Mouse (Mus musculus): ENCODE data around the gene Pla1a. TPM values are rescaled to one million over a fixed set of nuclear protein-coding genes. Genes with fewer than 3 reads are reported as not detected.

Gene Pla1a
- polyA plus RNA-seq, 1 experiment from 2014 or later: 0.32 TPM

DNA sequence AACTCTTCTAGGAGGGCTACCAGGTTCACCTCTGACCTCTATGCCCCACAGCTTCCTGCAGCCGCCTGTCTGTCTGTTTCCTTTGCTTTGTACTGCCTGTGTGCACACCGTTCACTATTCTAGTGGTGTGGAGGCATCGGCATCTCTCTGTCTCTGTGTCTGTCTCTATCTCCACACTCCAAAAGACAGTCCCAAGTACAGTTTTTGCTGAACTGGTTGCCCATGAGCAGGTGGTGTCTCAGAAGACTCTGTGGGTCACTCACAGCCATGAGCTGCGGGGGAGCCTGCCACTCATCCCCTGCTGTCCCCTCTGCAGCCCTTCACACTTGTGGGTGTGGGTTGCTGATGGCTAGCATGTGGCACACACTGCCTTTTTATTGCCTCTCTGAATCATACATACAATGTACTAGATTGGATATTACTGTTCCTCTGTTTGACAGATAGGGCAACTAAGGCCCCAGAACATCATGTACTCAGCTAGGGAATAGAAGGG, 62.9 kb downstream of the Pla1a start:
- no peak overlapping the region for H3K4me3 ChIP-seq (replicated peaks; ENCODE audit: low read length)
- no peaks in the 10 kb centered on the region for H3K36me3 ChIP-seq (replicated peaks; ENCODE audit: control insufficient read depth, insufficient read depth)
- ATAC-seq (ENCODE audit: low FRiP score) (no peak), DNase-seq (ENCODE audit: low spot score) (no peak)
- H3K9ac ChIP-seq: no peak overlapping the region
- no peaks in the 10 kb centered on the region for H3K27me3 ChIP-seq (ENCODE audit: control insufficient read depth, insufficient read depth, low read length)
- no peak overlapping the region for H3K4me2 ChIP-seq (replicated peaks)
- no peak overlapping the region for H3K27ac ChIP-seq
- H3K4me1 ChIP-seq (replicated peaks; ENCODE audit: control insufficient read depth, insufficient read depth, low read length): no peaks in the 10 kb centered on the region
- WGBS: 80% methylated on average over 4 of the region's 4 CpGs
- no peaks in the 10 kb centered on the region for H3K9me3 ChIP-seq (ENCODE audit: control insufficient read depth, low read length)

DNA sequence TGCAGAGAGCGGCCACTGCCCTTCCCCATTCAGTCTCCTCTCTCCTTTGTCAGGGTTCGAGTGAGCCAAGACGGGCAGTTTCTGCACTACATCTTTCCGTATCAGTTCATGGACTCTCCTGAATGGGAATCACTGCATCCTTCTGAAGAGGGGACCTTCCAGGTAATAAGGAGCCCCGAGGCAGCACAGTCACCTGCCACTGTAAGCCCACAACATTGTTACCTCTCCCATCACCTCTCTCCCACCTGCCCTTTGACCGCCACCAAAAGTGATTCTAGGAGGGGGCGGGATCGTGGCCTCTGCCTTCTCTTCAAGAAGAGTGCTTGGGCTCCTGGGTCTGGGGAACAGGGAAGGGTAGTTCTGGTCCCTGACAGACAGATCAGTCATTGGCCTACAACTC, 63.5 kb downstream of the Pla1a start:
- Histone ChIP-seq H3K4me2 (replicated peaks) (no peak overlapping the region), H3K36me3 (replicated peaks; ENCODE audit: control insufficient read depth, insufficient read depth) (no peaks in the 10 kb centered on the region), H3K9me3 (ENCODE audit: control insufficient read depth, low read length) (no peaks in the 10 kb centered on the region), H3K27ac (no peak overlapping the region), H3K9ac (no peak overlapping the region), H3K4me3 (replicated peaks; ENCODE audit: low read length) (no peak overlapping the region), H3K4me1 (replicated peaks; ENCODE audit: control insufficient read depth, insufficient read depth, low read length) (no peaks in the 10 kb centered on the region), H3K27me3 (ENCODE audit: control insufficient read depth, insufficient read depth, low read length) (no peaks in the 10 kb centered on the region)
- ATAC-seq (ENCODE audit: low FRiP score): no peak
- DNase-seq (ENCODE audit: low spot score): no peak
- 90% methylated on average over 8 of the region's 8 CpGs for WGBS

DNA sequence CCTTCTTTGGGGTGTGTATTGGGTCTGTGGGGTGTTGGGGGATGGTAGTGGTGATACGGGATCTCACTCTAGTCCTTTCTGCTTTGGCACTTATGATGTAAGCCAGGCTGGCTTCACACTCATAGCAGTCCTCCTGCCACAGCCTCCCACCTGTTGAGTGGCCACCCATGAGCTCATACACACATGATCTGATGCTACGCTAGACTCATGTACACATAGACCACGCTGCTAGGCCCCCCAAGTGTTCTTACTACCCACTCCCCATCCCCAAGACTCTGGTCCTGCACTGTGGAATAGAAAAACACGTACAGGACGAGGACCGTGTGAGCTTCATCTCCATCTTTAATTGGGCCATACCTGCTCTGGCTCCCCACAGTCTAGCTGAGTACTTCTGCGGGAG, 63.9 kb downstream of the Pla1a start:
- Histone ChIP-seq H3K36me3 (replicated peaks; ENCODE audit: control insufficient read depth, insufficient read depth) (no peaks in the 10 kb centered on the region), H3K9me3 (ENCODE audit: control insufficient read depth, low read length) (no peaks in the 10 kb centered on the region), H3K27ac (no peak overlapping the region), H3K4me1 (replicated peaks; ENCODE audit: control insufficient read depth, insufficient read depth, low read length) (no peaks in the 10 kb centered on the region), H3K27me3 (ENCODE audit: control insufficient read depth, insufficient read depth, low read length) (no peaks in the 10 kb centered on the region), H3K4me2 (replicated peaks) (no peak overlapping the region), H3K9ac (no peak overlapping the region), H3K4me3 (replicated peaks; ENCODE audit: low read length) (no peak overlapping the region)
- DNase-seq (ENCODE audit: low spot score) (no peak), ATAC-seq (ENCODE audit: low FRiP score) (no peak)
- WGBS: 91% methylated on average over 7 of the region's 7 CpGs

DNA sequence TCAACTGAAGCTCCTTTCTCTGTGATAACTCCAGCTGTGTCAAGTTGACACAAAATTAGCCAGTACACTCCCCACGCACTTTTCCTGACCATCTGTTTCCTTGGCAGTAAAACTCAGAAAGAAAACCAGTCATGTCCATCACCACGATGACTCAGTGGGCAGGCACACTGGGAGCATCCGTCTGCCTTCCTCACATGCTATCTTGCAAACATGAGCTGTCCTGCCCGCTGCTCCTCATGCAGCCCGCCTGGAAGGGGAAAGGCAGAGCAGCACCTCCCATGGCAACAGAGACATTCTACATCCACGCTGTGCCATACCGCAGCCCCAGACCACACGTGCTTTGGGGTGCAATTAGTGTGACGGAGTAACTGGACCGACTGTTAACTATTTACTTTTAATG, 64.6 kb downstream of the Pla1a start:
- Histone ChIP-seq H3K27me3 (ENCODE audit: control insufficient read depth, insufficient read depth, low read length) (no peaks in the 10 kb centered on the region), H3K9me3 (ENCODE audit: control insufficient read depth, low read length) (no peaks in the 10 kb centered on the region), H3K4me2 (replicated peaks) (no peak overlapping the region), H3K36me3 (replicated peaks; ENCODE audit: control insufficient read depth, insufficient read depth) (no peaks in the 10 kb centered on the region), H3K4me3 (replicated peaks; ENCODE audit: low read length) (no peak overlapping the region), H3K27ac (no peak overlapping the region), H3K4me1 (replicated peaks; ENCODE audit: control insufficient read depth, insufficient read depth, low read length) (no peaks in the 10 kb centered on the region), H3K9ac (no peak overlapping the region)
- ATAC-seq (ENCODE audit: low FRiP score) (no peak), DNase-seq (ENCODE audit: low spot score) (no peak)
- 58% methylated on average over 10 of the region's 10 CpGs for WGBS

DNA sequence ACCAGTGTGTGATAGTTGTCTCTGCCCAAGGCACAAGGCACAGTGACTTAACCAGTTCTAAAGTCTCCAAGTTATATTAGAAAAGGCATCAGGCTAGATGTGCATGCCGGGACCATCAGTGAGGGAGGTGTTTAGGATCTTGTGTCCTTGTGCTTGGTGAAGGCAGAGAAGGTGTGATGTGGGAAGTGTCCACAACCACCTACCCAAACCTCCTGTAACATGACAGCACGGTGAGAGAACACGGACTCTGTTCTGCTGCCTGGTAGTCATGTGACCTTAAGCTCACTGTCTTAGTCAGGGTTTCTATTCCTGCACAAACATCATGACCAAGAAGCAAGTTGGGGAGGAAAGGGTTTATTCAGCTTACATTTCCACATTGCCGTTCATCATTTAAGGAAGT, 66.7 kb downstream of the Pla1a start:
- Histone ChIP-seq H3K4me2 (replicated peaks) (no peak overlapping the region), H3K9me3 (ENCODE audit: control insufficient read depth, low read length) (no peaks in the 10 kb centered on the region), H3K36me3 (replicated peaks; ENCODE audit: control insufficient read depth, insufficient read depth) (no peaks in the 10 kb centered on the region), H3K9ac (no peak overlapping the region), H3K27me3 (ENCODE audit: control insufficient read depth, insufficient read depth, low read length) (no peaks in the 10 kb centered on the region), H3K4me1 (replicated peaks; ENCODE audit: control insufficient read depth, insufficient read depth, low read length) (no peaks in the 10 kb centered on the region), H3K27ac (no peak overlapping the region), H3K4me3 (replicated peaks; ENCODE audit: low read length) (no peak overlapping the region)
- DNase-seq (ENCODE audit: low spot score) (no peak), ATAC-seq (ENCODE audit: low FRiP score) (no peak)
- 86% methylated on average over 4 of the region's 4 CpGs for WGBS

DNA sequence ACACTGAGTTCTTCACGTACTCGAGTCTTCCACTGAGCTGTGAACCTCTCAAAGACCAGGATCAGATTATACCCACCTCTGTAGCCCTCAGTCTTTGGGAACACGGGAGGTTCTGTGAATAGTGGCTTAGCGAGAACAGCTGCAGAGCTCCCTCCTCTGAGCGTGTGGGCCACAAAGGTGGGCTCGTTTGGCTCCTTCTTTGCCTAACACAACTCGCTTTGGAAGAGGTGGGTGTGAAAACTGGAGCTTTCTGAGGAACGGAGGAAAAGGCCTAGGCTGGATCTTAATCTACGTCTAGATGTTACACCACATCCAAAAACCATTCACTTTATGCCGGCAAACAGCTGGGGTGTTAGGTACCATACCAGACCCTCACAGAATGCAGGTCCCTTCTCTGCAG, 67.6 kb downstream of the Pla1a start:
- Histone ChIP-seq H3K4me2 (replicated peaks) (no peak overlapping the region), H3K9me3 (ENCODE audit: control insufficient read depth, low read length) (no peaks in the 10 kb centered on the region), H3K27me3 (ENCODE audit: control insufficient read depth, insufficient read depth, low read length) (no peaks in the 10 kb centered on the region), H3K4me1 (replicated peaks; ENCODE audit: control insufficient read depth, insufficient read depth, low read length) (no peaks in the 10 kb centered on the region), H3K9ac (no peak overlapping the region), H3K27ac (no peak overlapping the region), H3K36me3 (replicated peaks; ENCODE audit: control insufficient read depth, insufficient read depth) (no peaks in the 10 kb centered on the region), H3K4me3 (replicated peaks; ENCODE audit: low read length) (no peak overlapping the region)
- 88% methylated on average over 10 of the region's 10 CpGs for WGBS
- no peak for ATAC-seq (ENCODE audit: low FRiP score)
- DNase-seq (ENCODE audit: low spot score): no peak

DNA sequence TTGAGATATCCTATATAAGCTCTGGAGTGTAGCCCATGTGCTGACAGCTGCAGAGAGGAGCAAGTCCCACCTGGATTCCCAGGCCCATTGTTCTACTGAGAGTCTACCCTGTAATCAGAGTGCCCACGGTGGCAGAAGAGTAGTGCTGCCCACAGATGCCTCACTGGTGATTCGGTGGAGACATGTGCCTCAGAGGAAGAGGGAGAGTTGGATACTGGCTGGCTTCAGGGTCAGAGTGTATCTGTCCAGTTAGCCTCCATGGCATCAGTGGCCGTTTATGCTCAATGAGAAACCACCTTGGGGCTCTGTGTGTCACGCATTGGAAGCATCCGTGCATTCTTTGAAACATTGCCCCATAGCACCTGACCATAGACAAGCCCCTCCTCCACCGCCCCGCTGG, 69.3 kb downstream of the Pla1a start:
- Histone ChIP-seq H3K9me3 (ENCODE audit: control insufficient read depth, low read length) (no peaks in the 10 kb centered on the region), H3K27me3 (ENCODE audit: control insufficient read depth, insufficient read depth, low read length) (no peaks in the 10 kb centered on the region), H3K4me1 (replicated peaks; ENCODE audit: control insufficient read depth, insufficient read depth, low read length) (no peaks in the 10 kb centered on the region), H3K4me3 (replicated peaks; ENCODE audit: low read length) (no peak overlapping the region), H3K36me3 (replicated peaks; ENCODE audit: control insufficient read depth, insufficient read depth) (no peaks in the 10 kb centered on the region), H3K27ac (no peak overlapping the region), H3K4me2 (replicated peaks) (no peak overlapping the region), H3K9ac (no peak overlapping the region)
- ATAC-seq (ENCODE audit: low FRiP score) (no peak), DNase-seq (ENCODE audit: low spot score) (no peak)
- WGBS: 91% methylated on average over 7 of the region's 7 CpGs

DNA sequence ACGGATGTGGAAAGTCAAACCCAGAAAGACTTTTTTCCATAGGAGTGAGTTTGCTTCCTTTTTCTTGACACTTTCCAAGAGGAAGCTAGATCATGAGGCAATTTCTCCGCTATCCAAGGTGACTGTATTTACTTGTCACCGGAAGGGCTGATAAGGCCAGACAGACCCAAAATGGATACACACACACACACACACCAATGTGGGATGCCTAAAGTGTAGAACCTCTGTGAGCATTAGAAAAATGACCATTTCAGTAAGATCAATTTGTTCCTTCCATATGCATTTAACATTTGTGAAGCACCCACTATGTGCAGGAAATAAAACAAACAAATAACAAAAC, 69.7 kb downstream of the Pla1a start:
- Histone ChIP-seq H3K27me3 (ENCODE audit: control insufficient read depth, insufficient read depth, low read length) (no peaks in the 10 kb centered on the region), H3K27ac (no peak overlapping the region), H3K4me1 (replicated peaks; ENCODE audit: control insufficient read depth, insufficient read depth, low read length) (no peaks in the 10 kb centered on the region), H3K36me3 (replicated peaks; ENCODE audit: control insufficient read depth, insufficient read depth) (no peaks in the 10 kb centered on the region), H3K9me3 (ENCODE audit: control insufficient read depth, low read length) (no peaks in the 10 kb centered on the region), H3K4me2 (replicated peaks) (no peak overlapping the region), H3K9ac (no peak overlapping the region), H3K4me3 (replicated peaks; ENCODE audit: low read length) (no peak overlapping the region)
- DNase-seq (ENCODE audit: low spot score) (no peak), ATAC-seq (ENCODE audit: low FRiP score) (no peak)
- 89% methylated on average over 3 of the region's 3 CpGs for WGBS

DNA sequence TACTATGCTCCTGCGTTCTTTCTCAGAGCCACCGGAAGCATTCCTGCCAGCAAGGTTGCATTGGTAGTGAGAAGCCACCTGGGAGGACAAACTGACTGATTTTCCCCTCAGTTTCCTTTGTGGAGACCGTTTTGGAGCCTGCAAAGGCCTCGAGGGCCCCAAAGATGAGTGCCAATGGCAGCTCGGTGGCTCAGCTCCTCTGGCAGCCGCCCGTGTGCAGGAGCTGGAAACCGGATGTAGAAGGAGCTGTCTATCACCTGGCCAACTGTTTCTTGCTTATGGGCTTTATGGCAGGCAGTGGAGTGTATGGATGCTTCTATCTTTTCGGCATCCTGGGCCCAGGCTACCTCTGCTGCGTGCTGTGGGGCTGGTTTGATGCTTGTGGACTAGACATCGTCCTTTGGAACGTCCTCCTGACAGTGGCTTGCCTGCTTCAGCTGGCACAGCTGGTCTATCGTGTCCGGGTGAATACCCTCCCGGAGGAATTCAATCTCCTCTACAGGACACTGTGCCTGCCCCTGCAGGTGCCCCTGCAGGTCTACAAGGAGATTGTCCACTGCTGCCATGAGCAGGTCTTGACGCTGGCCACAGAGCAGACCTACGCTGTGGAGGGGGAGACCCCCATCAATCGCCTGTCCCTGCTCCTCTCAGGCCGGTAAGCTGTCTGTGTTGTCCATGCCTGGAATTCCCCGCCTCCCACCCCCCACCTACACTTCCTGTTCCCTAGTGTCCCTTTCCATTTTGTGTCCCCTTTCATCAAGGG, 70.3 kb downstream of the Pla1a start:
- 87% methylated on average over 20 of the region's 20 CpGs for WGBS
- DNase-seq (ENCODE audit: low spot score): no peak
- ATAC-seq (ENCODE audit: low FRiP score): no peak

DNA sequence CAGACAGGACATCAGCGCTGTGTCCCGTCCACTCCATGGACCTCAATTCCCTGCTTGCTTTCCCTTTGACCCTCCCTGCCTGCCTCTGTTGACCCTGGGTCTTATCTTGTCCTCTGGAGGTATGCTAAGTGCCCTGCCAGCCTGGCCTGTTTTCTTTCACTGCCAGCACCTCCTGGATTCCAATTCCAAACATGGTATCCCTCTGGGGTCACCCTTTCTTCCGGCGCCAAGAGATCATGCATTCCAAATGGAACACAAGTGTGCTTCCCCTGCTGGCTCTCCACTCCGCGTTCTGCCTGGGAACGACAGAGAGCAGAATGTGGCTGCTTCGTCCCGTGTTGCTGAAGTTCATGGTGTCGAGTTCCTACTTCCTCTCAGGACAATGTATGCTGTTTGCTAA, 71.0 kb downstream of the Pla1a start, which contains the start of gene Popdc2:
Gene Popdc2, plus strand, starts transcription at position 277 of the 400 bp plus-strand sequence.
- H3K9me3 ChIP-seq (ENCODE audit: control insufficient read depth, low read length): no peaks in the 10 kb centered on the region
- H3K27ac ChIP-seq: no peak within 1 kb of the TSS
- 68% methylated on average over 10 of the region's 10 CpGs for WGBS
- ATAC-seq (ENCODE audit: low FRiP score): no peak
- H3K4me1 ChIP-seq (replicated peaks; ENCODE audit: control insufficient read depth, insufficient read depth, low read length): no peaks in the 10 kb centered on the region
- H3K36me3 ChIP-seq (replicated peaks; ENCODE audit: control insufficient read depth, insufficient read depth): no peaks in the 10 kb centered on the region
- no peak for DNase-seq (ENCODE audit: low spot score)
- no peaks in the 10 kb centered on the region for H3K27me3 ChIP-seq (ENCODE audit: control insufficient read depth, insufficient read depth, low read length)
- no peak within 1 kb of the TSS for H3K4me3 ChIP-seq (replicated peaks; ENCODE audit: low read length)
- H3K9ac ChIP-seq: no peak within 1 kb of the TSS
- no peak within 1 kb of the TSS for H3K4me2 ChIP-seq (replicated peaks)

More for the DNA sequence above, 70.3 kb downstream of the Pla1a start:
- no peaks in the 10 kb centered on the region for H3K9me3 ChIP-seq (ENCODE audit: control insufficient read depth, low read length)
- H3K4me3 ChIP-seq (replicated peaks; ENCODE audit: low read length): no peak overlapping the region
- H3K36me3 ChIP-seq (replicated peaks; ENCODE audit: control insufficient read depth, insufficient read depth): no peaks in the 10 kb centered on the region
- H3K4me1 ChIP-seq (replicated peaks; ENCODE audit: control insufficient read depth, insufficient read depth, low read length): no peaks in the 10 kb centered on the region
- no peak overlapping the region for H3K27ac ChIP-seq
- no peak overlapping the region for H3K9ac ChIP-seq
- no peaks in the 10 kb centered on the region for H3K27me3 ChIP-seq (ENCODE audit: control insufficient read depth, insufficient read depth, low read length)
- no peak overlapping the region for H3K4me2 ChIP-seq (replicated peaks)

Data from hindbrain, embryonic 14.5 days (tissue).